Mouse (Mus musculus) myocyte (in vitro differentiated cells): ENCODE measurements at regions not wholly inside any gene's neighbourhood (a gene's known extent, or its start where the extent isn't known, plus 50 kb on each side); places are given as distances from the start of the nearest gene placed in this dataset.

Experiments used
- H3K27me3 ChIP-seq: one replicate; pipeline ENCODE4 v1.6.1; 2011; ENCODE audit not compliant: control insufficient read depth, insufficient read depth, insufficient read length
- H3K36me3 ChIP-seq: one replicate; pipeline ENCODE4 v1.6.1; 2011; ENCODE audit not compliant: control insufficient read depth, insufficient read depth
- H3K4me2 ChIP-seq: one replicate; pipeline ENCODE4 v1.6.1; 2011; ENCODE audit warnings: low read depth, control low read depth
- H3K4me3 ChIP-seq: one replicate; pipeline ENCODE4 v1.5.1; 2011; ENCODE audit warnings: mild to moderate bottlenecking, control low read depth, moderate library complexity
- H3K79me2 ChIP-seq: one replicate; pipeline ENCODE4 v1.6.1; 2011; ENCODE audit not compliant: control insufficient read depth, insufficient read depth
- H3ac ChIP-seq: one replicate; pipeline ENCODE4 v1.6.1; 2011; ENCODE audit not compliant: control insufficient read depth, insufficient read length
- CEBPB ChIP-seq: IDR thresholded peaks from 2 replicates; pipeline ENCODE4 v1.6.1; 2011; ENCODE audit warnings: mild to moderate bottlenecking, moderate library complexity; ENCODE audit not compliant: poor library complexity, insufficient read depth, severe bottlenecking
- E2F4 ChIP-seq: IDR thresholded peaks from one replicate; pipeline ENCODE4 v1.6.1; 2011; ENCODE audit warnings: mild to moderate bottlenecking, control low read depth, moderate library complexity; ENCODE audit not compliant: insufficient read depth
- MAX ChIP-seq: IDR thresholded peaks from one replicate; pipeline ENCODE4 v1.6.1; 2011; ENCODE audit warnings: low read depth, mild to moderate bottlenecking, control low read depth
- MYOD1 ChIP-seq, 3 experiments: IDR thresholded peaks; one replicate each; pipeline ENCODE4 v1.6.1; 2011; ENCODE audit warnings: control low read depth in 2 of 3, low read depth in 2 of 3, mild to moderate bottlenecking in 2 of 3, moderate library complexity in 1 of 3; ENCODE audit not compliant: insufficient read length in 2 of 3, control insufficient read depth in 1 of 3
- MYOG ChIP-seq, 3 experiments: IDR thresholded peaks; one replicate each; pipeline ENCODE4 v1.6.1; 2011; ENCODE audit warnings: control low read depth in 2 of 3, low read depth in 2 of 3, mild to moderate bottlenecking in 2 of 3; ENCODE audit not compliant: insufficient read length in 2 of 3, control insufficient read depth in 1 of 3, insufficient read depth in 1 of 3
- POLR2A ChIP-seq: IDR thresholded peaks from one replicate; pipeline ENCODE4 v1.6.1; 2011; ENCODE audit warnings: low read depth, mild to moderate bottlenecking, control low read depth, moderate library complexity; ENCODE audit not compliant: insufficient read length
- POLR2AphosphoS2 ChIP-seq: IDR thresholded peaks from one replicate; pipeline ENCODE4 v1.6.1; 2011; ENCODE audit warnings: low read depth, control low read depth; ENCODE audit not compliant: insufficient read length
- REST ChIP-seq: IDR thresholded peaks from one replicate; pipeline ENCODE4 v1.6.1; 2011; ENCODE audit warnings: mild to moderate bottlenecking, control low read depth, moderate library complexity; ENCODE audit not compliant: insufficient read depth, insufficient read length
- SRF ChIP-seq: IDR thresholded peaks from one replicate; pipeline ENCODE4 v1.6.1; 2011; ENCODE audit warnings: low read depth; ENCODE audit not compliant: control insufficient read depth, insufficient read length
- TCF12 ChIP-seq: IDR thresholded peaks from one replicate; pipeline ENCODE4 v1.6.1; 2011; ENCODE audit warnings: mild to moderate bottlenecking, control low read depth; ENCODE audit not compliant: poor library complexity, insufficient read depth, severe bottlenecking
- TCF3 ChIP-seq: IDR thresholded peaks from one replicate; pipeline ENCODE4 v1.6.1; 2011; ENCODE audit warnings: low read depth, control low read depth; ENCODE audit not compliant: insufficient read length
- USF1 ChIP-seq: IDR thresholded peaks from one replicate; pipeline ENCODE4 v1.6.1; 2011; ENCODE audit warnings: low read depth, mild to moderate bottlenecking, control low read depth, moderate library complexity

DNA sequence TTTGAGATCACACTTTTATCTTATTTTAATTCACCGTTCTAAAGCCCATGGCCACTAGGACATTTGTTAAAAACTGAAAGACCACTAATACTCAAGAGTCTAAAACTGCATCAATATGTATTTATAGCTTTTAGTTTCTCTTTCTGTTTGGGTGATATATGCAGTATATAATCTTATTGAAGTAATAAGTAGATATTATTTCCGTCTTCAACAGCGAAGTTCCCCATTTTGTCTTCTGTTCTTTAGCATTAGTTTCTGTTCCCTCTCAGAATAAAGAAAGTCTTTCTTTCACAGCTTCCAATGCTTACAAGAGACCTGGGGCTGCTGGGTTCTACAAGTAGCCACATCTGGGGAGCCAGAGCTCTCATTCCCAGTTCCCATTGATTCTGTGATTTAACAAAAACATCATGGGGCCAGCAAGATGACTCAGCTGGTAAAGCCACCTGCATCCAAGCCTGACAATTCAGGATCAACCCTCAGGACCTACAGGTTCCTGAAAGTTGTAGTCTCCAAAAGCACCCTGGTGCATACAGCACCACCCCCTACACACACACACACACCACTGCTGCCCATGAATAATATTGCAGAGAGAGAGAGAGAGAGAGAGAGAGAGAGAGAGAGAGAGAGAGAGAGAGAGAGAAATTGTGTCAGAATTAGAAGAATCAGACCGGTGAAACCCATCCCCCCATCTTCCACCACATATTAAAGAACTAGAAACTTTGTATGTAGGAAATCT lies 93.0 kb downstream of the Cog6 start:
- Histone ChIP-seq H3K4me3 (no peak overlapping the region), H3K79me2 (no peaks in the 10 kb centered on the region), H3K4me2 (no peak overlapping the region), H3ac (no peak overlapping the region), H3K27me3 (no peaks in the 10 kb centered on the region), H3K36me3 (no peaks in the 10 kb centered on the region)
- TF ChIP-seq E2F4 (no peak), REST (no peak), POLR2AphosphoS2 (no peak), TCF12 (no peak), POLR2A (no peak), TCF3 (no peak), SRF (no peak), CEBPB (no peak), MYOD1 (IDR thresholded peaks at IDR 0.05; ENCODE audit: control insufficient read depth in 1 of 3, insufficient read length in 2 of 3, low read depth in 2 of 3) (no peak), USF1 (no peak), MAX (no peak)

DNA sequence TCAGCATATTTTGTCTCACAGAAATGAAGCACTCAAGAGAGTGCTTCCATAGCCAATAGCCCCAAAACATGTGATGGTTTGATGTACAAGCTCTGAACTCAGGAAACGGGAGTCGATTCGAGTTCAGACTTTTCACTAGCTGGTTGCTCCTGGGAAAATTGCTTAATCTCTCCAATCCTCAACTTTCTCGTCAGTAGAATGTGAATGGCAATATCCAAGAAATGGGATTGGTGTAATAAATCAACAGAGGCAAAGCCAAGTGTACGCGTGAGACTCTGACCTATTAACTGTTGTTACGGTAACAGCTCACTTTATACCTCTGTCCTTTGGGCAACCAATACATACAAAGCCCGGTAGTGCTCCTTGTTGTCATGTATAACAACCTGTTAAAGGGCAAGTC lies 94.6 kb downstream of the Cog6 start:
- H3K36me3 ChIP-seq = no peaks in the 10 kb centered on the region
- no peaks in the 10 kb centered on the region for H3K79me2 ChIP-seq
- no peak overlapping the region for H3K4me3 ChIP-seq
- TF ChIP-seq MYOG (IDR thresholded peaks at IDR 0.05; ENCODE audit: control insufficient read depth in 1 of 3, insufficient read depth in 1 of 3, insufficient read length in 2 of 3, low read depth in 2 of 3) = no peak
- no peak for TF ChIP-seq MYOD1 (IDR thresholded peaks at IDR 0.05; ENCODE audit: control insufficient read depth in 1 of 3, insufficient read length in 2 of 3, low read depth in 2 of 3)
- no peak for TF ChIP-seq USF1
- no peak for TF ChIP-seq TCF3
- no peak for TF ChIP-seq CEBPB
- TF ChIP-seq E2F4 = no peak
- TF ChIP-seq SRF = no peak
- TF ChIP-seq TCF12 = no peak
- no peak for TF ChIP-seq MAX
- no peak for TF ChIP-seq REST
- no peak for TF ChIP-seq POLR2AphosphoS2
- TF ChIP-seq POLR2A = no peak
- H3ac ChIP-seq = no peak overlapping the region
- no peak overlapping the region for H3K4me2 ChIP-seq
- H3K27me3 ChIP-seq = no peaks in the 10 kb centered on the region

DNA sequence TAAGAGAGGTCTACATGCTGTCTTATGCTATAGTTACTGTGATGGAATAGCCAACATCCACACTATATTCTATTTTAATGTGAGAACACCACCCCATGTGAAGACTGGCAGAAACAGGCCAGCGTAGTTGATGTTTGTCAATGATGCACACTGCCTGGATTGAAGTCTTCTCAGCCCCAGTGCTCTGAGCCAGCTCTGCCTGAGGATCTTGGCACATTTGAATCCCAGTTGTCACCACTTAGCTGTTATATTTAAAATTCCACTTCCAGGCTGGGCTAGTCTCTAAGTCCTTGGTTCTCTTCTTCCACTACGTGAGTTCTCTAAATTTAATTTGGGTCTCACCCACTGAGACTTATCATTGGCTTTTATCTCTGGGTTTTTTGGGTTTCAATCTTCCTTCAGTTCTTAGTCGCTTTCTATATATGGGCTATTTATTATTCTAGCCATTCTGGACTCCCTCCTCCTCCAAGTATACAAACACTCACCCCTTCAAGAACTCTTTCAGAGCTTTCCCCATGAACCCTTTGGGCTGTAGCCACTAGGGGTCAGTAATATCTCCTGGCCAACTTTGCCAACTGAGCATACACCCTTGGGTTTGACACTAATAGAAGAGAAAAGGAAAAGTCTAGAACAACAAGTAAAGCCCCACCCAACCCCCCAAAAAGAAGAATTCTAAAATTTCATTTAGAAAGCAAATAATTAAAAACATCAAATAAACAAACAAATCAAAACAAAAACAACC lies 110.0 kb downstream of the Cog6 start:
- H3ac ChIP-seq = no peak overlapping the region
- H3K27me3 ChIP-seq = no peaks in the 10 kb centered on the region
- no peak overlapping the region for H3K4me3 ChIP-seq
- H3K36me3 ChIP-seq = no peaks in the 10 kb centered on the region
- H3K79me2 ChIP-seq = no peaks in the 10 kb centered on the region
- H3K4me2 ChIP-seq = no peak overlapping the region
- TF ChIP-seq E2F4 (no peak), TCF12 (no peak), MAX (no peak), MYOG (IDR thresholded peaks at IDR 0.05; ENCODE audit: control insufficient read depth in 1 of 3, insufficient read depth in 1 of 3, insufficient read length in 2 of 3, low read depth in 2 of 3) (no peak), TCF3 (no peak), POLR2A (no peak), SRF (no peak), CEBPB (no peak), POLR2AphosphoS2 (no peak)

DNA sequence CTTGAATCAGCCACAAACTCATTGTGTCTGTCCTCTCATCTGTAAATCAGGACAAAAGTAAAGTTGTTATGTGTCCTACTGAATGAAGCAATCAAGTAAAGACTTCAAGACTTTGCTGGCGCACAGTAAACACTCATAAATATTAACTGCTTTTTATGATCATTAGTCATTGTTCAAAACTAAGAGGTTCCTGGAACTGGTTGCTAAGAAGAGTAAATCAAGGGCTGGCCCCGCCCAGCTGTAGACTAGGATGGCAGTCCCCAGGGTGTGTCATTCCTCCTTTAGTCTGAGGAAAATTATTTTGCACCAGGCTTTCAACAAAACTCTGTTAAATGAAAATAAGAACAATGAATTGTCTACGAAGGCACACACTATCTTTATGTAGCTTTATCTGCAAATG lies 113.0 kb downstream of the Cog6 start:
- no peaks in the 10 kb centered on the region for H3K36me3 ChIP-seq
- no peaks in the 10 kb centered on the region for H3K79me2 ChIP-seq
- TF ChIP-seq CEBPB (peak; percentile 45; the same call in 1 of the 2 replicates), SRF (no peak)
- no peak overlapping the region for H3K4me3 ChIP-seq
- no peak overlapping the region for H3ac ChIP-seq
- H3K4me2 ChIP-seq = no peak overlapping the region
- no peaks in the 10 kb centered on the region for H3K27me3 ChIP-seq

DNA sequence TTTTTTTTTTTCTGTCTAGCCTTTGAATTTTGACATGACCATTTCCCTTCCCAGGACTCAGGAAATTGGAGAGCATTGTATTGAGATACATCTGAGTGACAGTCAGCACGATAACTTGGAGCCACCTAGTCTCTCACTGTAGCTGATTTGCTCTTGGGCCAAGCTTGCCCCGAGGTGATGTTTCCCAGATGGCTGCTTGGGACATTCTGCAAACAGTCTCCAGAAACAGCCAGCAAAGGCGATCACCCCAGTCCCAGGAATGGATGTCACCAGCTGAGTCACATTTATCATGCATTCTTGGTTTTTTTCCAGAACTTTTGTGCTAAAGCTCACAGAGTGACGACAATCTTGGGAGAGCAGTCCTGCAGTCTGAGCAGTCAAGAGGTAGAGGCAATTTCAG lies 119.4 kb downstream of the Cog6 start:
- H3K36me3 ChIP-seq = no peaks in the 10 kb centered on the region
- no peak overlapping the region for H3K4me3 ChIP-seq
- no peak overlapping the region for H3K4me2 ChIP-seq
- no peak overlapping the region for H3ac ChIP-seq
- no peak for TF ChIP-seq E2F4
- no peak for TF ChIP-seq SRF
- no peak for TF ChIP-seq REST
- no peak for TF ChIP-seq MYOG (IDR thresholded peaks at IDR 0.05; ENCODE audit: control insufficient read depth in 1 of 3, insufficient read depth in 1 of 3, insufficient read length in 2 of 3, low read depth in 2 of 3)
- TF ChIP-seq MAX = no peak
- TF ChIP-seq POLR2AphosphoS2 = no peak
- no peak for TF ChIP-seq USF1
- no peak for TF ChIP-seq CEBPB
- H3K27me3 ChIP-seq = no peaks in the 10 kb centered on the region
- H3K79me2 ChIP-seq = no peaks in the 10 kb centered on the region
